Mouse (Mus musculus): ENCODE measurements around the gene Kcnh4.

DNA sequence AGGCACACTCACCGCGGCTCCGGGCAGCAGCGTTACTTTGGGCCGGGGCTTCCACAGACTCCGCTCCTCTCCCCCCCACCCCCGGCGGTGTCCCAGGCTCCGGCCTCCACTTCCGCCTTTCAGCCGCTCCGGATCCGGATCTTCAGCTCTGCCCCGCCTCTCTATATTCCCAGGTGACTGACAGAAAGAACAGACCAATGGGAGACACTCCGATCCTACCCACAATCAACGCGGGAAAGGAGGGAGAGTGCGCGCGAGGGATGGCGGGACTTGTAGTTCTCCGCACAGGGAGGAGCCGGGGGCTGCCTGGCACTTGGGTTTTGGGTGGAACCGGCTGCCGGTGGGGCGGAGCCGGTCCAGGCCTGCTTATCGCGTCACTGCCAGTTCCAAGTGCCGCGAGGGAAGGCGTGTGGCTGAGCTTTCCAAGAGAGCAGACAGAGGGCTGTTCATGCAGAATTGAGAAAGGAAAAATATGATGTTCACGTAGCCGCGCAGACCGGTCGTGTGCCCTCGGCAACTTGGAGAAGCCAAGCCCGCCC is 21.6 kb downstream of the Kcnh4 start, which contains the start of gene Rab5c:
- TF ChIP-seq POLR2A (IDR thresholded peaks at IDR 0.05; ENCODE audit: low read depth, low read length) (peak; percentile 39; the same call in 1 of the 2 replicates), CTCF (IDR thresholded peaks at IDR 0.05; ENCODE audit: extremely low read depth, insufficient read depth, insufficient read length, insufficient replicate concordance) (no peak)

Data from spleen, adult 2 months (tissue).